Mouse (Mus musculus): ENCODE measurements around the gene Spryd3.

- no peak for TF ChIP-seq POLR2A (IDR thresholded peaks at IDR 0.05; ENCODE audit: extremely low read depth, insufficient read depth, low read length)
- TF ChIP-seq CTCF (IDR thresholded peaks at IDR 0.05; ENCODE audit: extremely low read depth, insufficient read depth, low read length) = no peak
Measured at GRCm38 (mm10) chr15:102177417-102177816, 41.4 kb upstream of the Spryd3 start.

Measured in cortical plate, adult 2 months (tissue).